Mouse (Mus musculus): Measurements from ENCODE around the gene Dnah17.

The Dnah17 gene

GRCm38 (mm10) chr11:118143731-118144130, 13.3 kb upstream of the Dnah17 start:
- peak; percentile 89 for DNase-seq (ENCODE audit: low read depth)

GRCm38 (mm10) chr11:118142547-118143165, 12.2 kb upstream of the Dnah17 start:
- DNase-seq (ENCODE audit: low read depth), result peak; percentile 45

- DNase-seq (ENCODE audit: low read depth), result no peak
Measured at GRCm38 (mm10) chr11:118140771-118141565, 10.5 kb upstream of the Dnah17 start.

GRCm38 (mm10) chr11:118138347-118138746, 7.9 kb upstream of the Dnah17 start:
- no peak for DNase-seq (ENCODE audit: low read depth)

GRCm38 (mm10) chr11:118136172-118136632, 5.8 kb upstream of the Dnah17 start:
- no peak for DNase-seq (ENCODE audit: low read depth)

- no peak for DNase-seq (ENCODE audit: low read depth)
Measured at GRCm38 (mm10) chr11:118135271-118135670, 4.8 kb upstream of the Dnah17 start.

GRCm38 (mm10) chr11:118133752-118134169, 3.3 kb upstream of the Dnah17 start:
- no peak for DNase-seq (ENCODE audit: low read depth)

- DNase-seq (ENCODE audit: low read depth), result no peak
Measured at GRCm38 (mm10) chr11:118133133-118133751, 2.8 kb upstream of the Dnah17 start.

GRCm38 (mm10) chr11:118132136-118132535, 1.7 kb upstream of the Dnah17 start:
- no peak for DNase-seq (ENCODE audit: low read depth)

GRCm38 (mm10) chr11:118129812-118130211, 622 bp downstream of the Dnah17 start:
- DNase-seq (ENCODE audit: low read depth), result peak; percentile 78

GRCm38 (mm10) chr11:118121592-118121991, 8.8 kb downstream of the Dnah17 start:
- DNase-seq (ENCODE audit: low read depth), result no peak

- no peak for DNase-seq (ENCODE audit: low read depth)
Measured at GRCm38 (mm10) chr11:118118777-118119176, 11.7 kb downstream of the Dnah17 start.

- no peak for DNase-seq (ENCODE audit: low read depth)
Measured at GRCm38 (mm10) chr11:118114581-118115110, 15.8 kb downstream of the Dnah17 start.

GRCm38 (mm10) chr11:118113516-118114205, 16.8 kb downstream of the Dnah17 start:
- no peak for DNase-seq (ENCODE audit: low read depth)

- DNase-seq (ENCODE audit: low read depth), result peak; percentile 95
Measured at GRCm38 (mm10) chr11:118104001-118104400, 26.4 kb downstream of the Dnah17 start.

GRCm38 (mm10) chr11:118103383-118103782, 27.1 kb downstream of the Dnah17 start:
- no peak for DNase-seq (ENCODE audit: low read depth)

GRCm38 (mm10) chr11:118102838-118103237, 27.6 kb downstream of the Dnah17 start:
- peak; percentile 97 for DNase-seq (ENCODE audit: low read depth)

- DNase-seq (ENCODE audit: low read depth), result no peak
Measured at GRCm38 (mm10) chr11:118101133-118101532, 29.3 kb downstream of the Dnah17 start.

- DNase-seq (ENCODE audit: low read depth), result no peak
Measured at GRCm38 (mm10) chr11:118096736-118097135, 33.7 kb downstream of the Dnah17 start.

GRCm38 (mm10) chr11:118095004-118095403, 35.4 kb downstream of the Dnah17 start:
- no peak for DNase-seq (ENCODE audit: low read depth)

GRCm38 (mm10) chr11:118091002-118091670, 39.3 kb downstream of the Dnah17 start:
- peak; percentile 78 for DNase-seq (ENCODE audit: low read depth)

All from induced T-regulatory cell, adult 2 months (primary cell).